Mouse (Mus musculus) right cerebral cortex, adult 2 months (tissue): ENCODE measurements around the gene Mypn.

Experiments used
- DNase-seq, 2 experiments: peaks; one replicate each; pipeline ENCODE4 v3.0.0; 2021 to 2022; ENCODE audit warnings: low spot score in 2 of 2

The Mypn gene

DNA sequence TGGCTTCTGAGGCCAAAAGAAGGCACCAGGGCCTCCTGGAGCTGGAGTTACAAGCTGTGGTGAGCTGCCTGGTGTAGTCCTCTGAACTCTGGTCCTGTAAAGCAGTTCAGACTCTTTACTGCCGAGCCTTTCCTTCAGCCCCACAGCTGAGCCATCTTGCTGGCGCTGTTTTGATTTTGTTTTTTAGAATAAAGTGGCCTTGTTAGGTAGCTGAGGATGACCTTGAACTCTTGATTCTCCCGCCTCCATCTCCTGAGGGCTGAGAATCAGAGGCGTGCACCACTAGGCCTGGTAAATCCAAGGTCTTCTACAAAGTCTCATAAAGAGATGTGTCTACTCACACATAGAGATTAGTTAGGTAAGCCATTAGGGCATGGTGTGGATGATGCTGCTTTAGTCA lies 49.0 kb downstream of the Mypn start:
- no peak for DNase-seq

DNA sequence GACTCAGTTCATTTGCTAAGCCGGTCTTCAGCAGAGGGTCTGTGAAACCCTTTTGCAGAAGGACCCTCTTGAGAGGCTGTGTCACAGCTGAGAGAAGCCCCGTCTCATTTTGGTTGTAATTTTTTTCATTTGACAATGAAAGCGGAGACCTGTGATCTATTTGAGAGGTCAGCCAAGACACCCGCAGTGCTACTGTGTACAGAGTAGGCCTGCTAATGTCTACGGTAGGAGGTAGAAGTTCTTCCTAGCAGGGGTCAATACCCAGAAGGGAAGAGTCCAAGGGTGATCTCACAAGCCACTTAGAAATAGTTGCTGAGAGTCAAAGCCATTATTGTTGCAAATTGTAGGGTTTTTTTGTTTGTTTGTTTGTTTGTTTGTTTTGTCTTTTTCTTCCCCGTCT lies 49.5 kb downstream of the Mypn start:
- DNase-seq, result no peak

- peak; percentile 81 to 86 for DNase-seq
These were observed 50.2 kb downstream of the Mypn start for GRCm38 (mm10) chr10:63153563-63153962.

DNA sequence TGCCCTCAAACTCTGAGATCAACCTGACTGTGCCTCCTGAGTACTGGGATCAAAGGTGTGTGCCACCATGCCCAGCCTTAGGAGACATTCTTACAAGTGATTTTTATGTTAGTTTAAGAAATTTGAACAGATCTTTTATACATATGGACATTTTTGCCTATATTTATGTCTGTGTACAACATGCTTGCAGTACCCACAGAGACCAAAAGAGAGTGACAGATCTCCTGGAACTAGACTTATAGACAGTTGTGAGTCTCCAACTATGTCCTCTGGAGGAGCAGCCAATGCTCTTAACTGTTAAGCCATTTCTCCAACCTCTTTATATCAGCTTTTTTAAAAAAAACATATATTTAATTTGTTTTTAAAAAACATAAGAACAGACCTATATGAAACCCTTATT lies 51.4 kb downstream of the Mypn start:
- no peak for DNase-seq

- no peak for DNase-seq
These were observed 61.1 kb downstream of the Mypn start for GRCm38 (mm10) chr10:63142660-63143059.

- no peak for DNase-seq
These were observed 67.3 kb downstream of the Mypn start for GRCm38 (mm10) chr10:63136436-63136835.

GRCm38 (mm10) chr10:63135680-63136079 lies 68.1 kb downstream of the Mypn start:
- DNase-seq, result no peak

DNA sequence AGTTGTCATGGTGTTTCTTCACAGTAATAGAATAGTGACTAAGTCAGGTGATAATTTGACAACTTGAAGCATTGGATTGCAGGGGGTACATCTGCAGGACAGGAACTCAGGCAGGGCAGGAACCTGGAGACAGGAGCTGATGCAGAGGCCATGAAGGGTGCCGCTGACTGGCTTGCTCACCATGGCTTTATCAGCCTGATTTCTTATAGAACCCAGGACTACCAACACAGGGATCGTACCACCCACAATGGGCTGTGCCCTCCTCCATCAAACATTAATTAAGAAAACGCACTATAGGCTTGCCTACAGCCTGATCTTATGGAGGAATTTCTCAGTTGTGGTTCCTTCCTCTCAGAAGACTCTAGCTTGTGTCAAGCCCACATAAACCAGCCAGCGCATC lies 70.4 kb downstream of the Mypn start:
- no peak for DNase-seq

DNA sequence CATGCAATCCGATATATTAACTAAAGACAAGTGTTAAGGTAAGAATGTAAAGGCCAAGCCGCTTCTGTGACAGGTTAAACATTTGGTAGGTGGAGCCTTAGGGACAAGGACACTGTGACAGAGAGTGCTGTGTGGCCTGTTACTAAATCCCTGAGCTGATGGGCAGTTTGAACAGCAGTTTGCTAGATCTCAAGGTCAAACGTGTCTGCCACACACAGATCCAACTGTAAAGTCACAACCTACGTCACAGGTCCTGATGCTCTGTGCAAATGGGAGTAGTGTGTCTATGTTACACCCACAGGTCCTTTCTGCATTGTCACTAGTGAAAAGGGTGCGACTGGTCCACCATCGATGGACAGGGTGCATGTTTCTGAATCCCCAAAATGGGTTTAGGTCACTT lies 71.4 kb downstream of the Mypn start:
- no peak for DNase-seq

DNA sequence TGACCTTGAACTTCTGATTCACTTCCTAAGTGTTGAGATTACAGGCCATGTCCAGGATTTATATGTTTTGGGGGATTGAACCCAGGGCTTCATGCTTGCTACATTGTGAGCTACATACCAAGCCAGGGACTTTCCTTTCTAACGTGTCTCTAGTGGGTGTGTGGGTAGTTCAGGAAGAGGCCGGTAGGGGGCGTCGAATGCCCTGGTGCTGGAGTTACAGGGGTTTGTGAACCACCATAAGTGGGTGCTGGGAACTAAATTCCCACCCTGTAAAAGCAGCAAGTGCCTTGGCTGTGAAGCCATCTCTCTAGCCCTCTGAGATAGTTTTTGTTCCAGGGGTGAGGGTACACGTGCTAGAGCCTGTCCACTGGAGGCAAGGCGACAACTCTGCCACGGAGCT lies 73.3 kb downstream of the Mypn start:
- DNase-seq, result no peak

- DNase-seq, result peak; percentile 42 to 54
These were observed 75.5 kb downstream of the Mypn start for GRCm38 (mm10) chr10:63128256-63128655.

DNA sequence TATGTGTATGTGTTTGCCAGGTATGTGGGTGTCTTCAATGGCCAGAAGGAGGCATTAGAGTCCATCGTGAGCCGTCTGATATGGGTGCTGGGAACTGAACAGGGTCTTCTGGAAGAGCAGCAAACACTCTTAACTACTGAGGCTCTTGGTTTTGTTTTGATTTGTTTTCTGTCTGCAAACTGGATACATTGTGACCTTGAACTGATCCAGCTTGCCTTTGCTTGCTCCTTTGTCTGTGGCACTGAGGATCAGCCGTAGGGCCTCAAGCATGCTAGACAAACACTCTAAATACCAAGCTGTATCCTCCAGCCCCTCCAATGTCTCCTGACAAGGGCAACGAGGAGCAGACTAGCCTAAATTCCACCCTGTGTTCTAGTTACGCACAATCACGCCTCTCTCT lies 76.6 kb downstream of the Mypn start:
- DNase-seq, result no peak

DNA sequence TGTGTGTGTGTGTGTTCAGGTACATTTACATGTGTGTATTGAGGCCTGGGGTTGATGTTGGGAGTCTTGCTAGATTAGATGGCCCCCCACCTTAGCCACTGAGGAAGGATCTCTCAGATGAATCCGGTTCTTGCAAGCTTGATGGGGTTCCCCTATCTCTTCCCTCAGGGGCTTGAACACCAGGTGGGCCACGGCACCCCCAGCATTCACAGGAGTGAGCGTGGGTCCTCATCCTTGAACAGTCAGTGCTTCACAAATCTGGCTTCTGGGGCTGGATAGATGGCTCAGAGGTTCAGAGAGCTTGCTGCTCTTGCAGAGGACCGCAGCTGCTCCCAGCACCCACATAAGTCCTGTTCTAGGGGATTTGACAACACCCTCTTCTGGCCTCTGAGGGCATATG lies 77.6 kb downstream of the Mypn start:
- DNase-seq, result no peak

- no peak for DNase-seq
These were observed 78.4 kb downstream of the Mypn start for GRCm38 (mm10) chr10:63125343-63125742.

DNA sequence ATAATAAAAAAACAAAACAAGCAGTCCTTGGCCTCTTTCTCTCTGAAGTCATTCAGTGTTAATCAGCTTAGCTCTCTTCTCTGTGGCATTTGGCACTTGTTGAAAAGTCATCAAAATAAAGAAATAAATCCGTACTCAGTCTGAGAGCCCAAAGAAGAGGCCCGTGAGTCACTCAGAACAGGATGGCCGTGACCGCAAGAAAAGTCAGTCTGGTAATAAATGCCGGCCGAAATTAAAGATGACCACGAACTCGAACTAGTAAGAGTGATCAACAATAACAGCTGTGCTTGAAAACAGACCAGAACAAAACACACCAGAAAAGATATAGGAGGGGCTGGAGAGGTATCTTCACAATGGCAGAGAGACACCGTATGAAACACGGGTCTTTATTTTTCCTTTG lies 79.7 kb downstream of the Mypn start:
- no peak for DNase-seq

DNA sequence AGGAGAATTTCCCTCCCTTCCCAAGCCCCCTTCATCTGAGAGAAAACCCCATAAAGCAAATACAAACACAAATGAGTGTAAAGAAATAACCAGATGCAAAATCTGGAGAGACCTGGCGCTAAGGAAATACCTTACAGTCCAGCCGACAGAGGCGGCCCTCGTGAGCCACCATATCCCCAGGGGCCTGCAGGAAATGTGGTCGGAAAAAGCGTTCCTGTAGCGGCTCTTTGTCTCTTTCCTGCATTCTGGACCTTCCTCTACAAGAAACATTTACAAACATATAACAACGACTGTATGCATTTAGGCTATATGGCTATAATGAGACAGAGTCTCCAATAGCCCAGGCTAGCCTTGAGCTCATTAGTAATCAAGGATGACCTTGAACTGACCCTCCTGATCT lies 80.6 kb downstream of the Mypn start:
- DNase-seq, result no peak

GRCm38 (mm10) chr10:63122516-63122915 lies 81.2 kb downstream of the Mypn start:
- peak; percentile 25 to 35 for DNase-seq

DNA sequence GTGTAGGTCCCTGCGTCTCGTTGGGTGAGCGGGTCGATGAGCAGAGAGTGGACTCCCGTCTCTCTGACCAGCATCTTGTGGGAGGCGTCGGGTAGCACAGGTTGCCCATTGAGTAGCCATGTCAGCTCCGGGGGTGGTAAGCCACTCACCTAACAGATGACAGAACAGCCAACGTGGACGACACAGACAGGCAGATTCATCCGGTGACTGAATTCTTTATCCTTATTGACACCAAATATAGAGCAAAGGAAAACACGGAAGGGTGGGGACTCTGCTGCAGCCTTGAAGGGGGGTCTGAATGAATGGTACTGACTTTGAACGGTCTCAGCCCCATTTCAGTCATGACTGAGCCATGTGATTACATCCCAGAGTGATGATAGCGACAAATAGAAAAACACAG lies 81.8 kb downstream of the Mypn start:
- no peak for DNase-seq

GRCm38 (mm10) chr10:63119916-63120315 lies 83.8 kb downstream of the Mypn start:
- DNase-seq, result no peak

DNA sequence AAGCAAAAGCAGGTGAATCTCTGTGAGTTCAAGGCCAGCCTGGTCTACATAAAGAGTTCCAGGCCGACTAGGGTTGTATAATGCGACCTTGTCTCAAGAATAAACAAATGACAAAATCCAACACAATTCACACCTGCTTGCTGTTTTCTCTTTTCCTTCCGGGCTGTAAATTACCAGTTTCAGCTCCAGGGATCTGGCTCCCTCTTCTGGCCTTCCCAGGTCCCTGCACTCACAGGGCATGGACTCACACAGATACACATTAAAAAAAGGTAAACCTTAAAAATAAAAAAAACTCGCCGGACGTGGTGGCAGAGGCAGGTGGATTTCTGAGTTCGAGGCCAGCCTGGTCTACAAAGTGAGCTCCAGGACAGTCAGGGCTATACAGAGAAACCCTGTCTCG lies 86.2 kb downstream of the Mypn start:
- DNase-seq, result no peak

DNA sequence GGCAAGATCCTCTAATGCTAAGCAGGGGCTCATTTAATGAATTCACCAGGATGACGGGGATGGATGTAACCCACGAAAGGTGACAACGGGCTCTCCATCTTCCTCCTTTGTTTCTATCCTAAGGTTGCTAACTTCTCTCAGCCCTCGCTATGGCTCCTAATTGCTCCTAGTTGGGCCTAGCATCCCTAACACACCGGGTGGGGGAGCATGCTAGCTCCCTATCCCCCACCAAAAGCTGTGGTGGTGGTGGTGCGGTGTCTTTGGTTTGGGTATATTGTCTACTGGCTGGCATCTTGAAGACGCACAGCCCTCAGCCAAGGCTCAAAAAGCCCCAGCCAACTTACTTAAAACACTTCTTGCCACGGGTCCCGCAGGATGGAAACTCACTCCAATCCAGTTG lies 87.4 kb downstream of the Mypn start:
- DNase-seq, result no peak

DNA sequence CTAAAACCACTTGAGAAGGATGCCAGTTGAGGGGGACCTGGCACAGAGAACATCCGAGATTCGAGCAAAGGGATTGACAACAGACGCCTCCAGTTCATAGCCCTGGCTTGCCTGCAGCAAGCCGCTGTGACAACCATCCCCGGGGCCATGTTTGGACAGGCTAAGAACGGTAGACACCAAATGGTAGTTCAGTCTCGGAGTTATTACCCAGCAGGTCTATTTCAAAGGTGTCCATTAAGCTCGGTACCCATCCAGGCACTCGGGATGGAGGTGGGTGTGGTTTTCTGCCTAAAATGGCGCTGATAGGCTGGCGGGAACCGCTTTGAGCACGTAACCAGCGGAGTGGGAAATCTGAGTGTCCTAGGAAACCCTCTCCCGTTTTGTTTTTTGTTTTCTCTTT lies 87.9 kb downstream of the Mypn start:
- no peak for DNase-seq

DNA sequence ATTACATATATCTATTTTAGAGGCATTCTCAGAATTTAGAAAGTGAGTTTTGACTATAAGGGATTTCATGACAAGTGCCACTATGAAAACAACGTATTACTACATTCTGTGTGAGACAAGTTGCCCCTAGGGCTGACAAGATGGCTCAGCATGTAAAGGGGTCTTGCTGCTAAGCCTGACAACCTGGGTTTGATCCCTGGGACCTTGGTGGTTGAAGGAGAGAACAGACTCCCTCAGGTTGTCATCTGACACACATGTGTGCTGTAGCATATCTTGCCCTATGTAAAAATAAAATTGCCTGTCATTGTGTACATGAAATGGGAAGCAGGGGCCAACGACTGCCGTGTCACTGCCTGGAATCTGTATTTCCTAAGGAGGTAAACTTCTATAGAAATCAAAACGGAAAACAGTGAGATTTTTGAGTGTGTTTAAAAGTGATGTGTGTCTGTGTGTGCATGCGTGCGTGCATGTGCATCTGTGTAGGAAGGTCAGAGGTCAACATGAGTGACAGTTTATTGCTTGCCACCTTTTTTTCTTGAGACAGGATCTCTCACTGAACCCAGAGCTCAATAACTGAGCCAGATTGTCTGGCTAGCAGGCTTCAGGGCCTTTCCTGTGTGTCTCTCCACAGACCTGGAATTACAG lies 89.9 kb downstream of the Mypn start:
- no peak for DNase-seq

- no peak for DNase-seq
These were observed 90.6 kb downstream of the Mypn start for GRCm38 (mm10) chr10:63113027-63113604.
